Mouse (Mus musculus): Measurements from ENCODE around the gene Rfx8. TPM values are rescaled to one million over a fixed set of nuclear protein-coding genes. Genes with fewer than 3 reads are reported as not detected.
A peak's percentile ranks its signal among the peaks of the same experiment; 100 is the strongest.

Gene Rfx8
- total and polyA plus RNA-seq, 2 experiments = 0.04 to 0.09 TPM

GRCm38 (mm10) chr1:39649691-39650434 lies 70.9 kb downstream of the Rfx8 start:
- H3K4me3 ChIP-seq (ENCODE audit: insufficient read depth, low read depth, low read length) = peak overlapping the region; percentile 25; the same call in 1 of the 2 replicates
- H3K36me3 ChIP-seq (ENCODE audit: control insufficient read depth, insufficient read depth, low read length) = no peaks in the 10 kb centered on the region
- H3K27me3 ChIP-seq (ENCODE audit: control insufficient read depth, insufficient read depth, low read length) = peaks cover 10% of the 10 kb centered on the region
- no peak overlapping the region for H3K27ac ChIP-seq (replicated peaks; ENCODE audit: insufficient read depth, low read depth, low read length)
- no peaks in the 10 kb centered on the region for H3K4me1 ChIP-seq (ENCODE audit: control insufficient read depth, insufficient read depth, low read length)
- TF ChIP-seq CTCF (IDR thresholded peaks at IDR 0.05; ENCODE audit: low read depth, low read length) (no peak), POLR2A (IDR thresholded peaks at IDR 0.05; ENCODE audit: extremely low read depth, insufficient read depth, low read length) (no peak)
- WGBS = 30% methylated on average over 17 of the region's 17 CpGs
- no peak for DNase-seq (ENCODE audit: extremely low read depth, low read depth, low spot score)
- no peaks in the 10 kb centered on the region for H3K79me2 ChIP-seq (ENCODE audit: control insufficient read depth, insufficient read depth, low read length)
- H3K9ac ChIP-seq (ENCODE audit: low read depth, low read length) = no peak overlapping the region

DNA sequence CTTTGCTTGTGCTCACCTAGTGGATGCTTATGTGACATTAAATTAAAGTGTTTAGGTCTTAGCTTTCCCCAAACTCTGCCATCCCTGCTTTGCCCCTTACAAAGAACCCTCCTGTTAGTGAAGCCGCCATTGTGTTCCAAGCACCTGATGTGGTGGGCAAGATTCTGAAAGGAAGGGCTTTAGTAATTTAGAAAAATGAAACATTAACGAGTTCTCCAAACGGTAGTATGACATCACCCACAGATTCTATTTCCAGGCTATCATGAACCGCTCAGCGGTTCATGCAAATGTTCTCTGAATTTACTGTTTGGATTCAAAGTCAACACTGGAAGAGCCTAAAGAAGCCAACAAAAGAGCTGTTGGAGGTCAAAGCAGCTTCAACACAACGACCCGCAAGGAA lies 72.2 kb downstream of the Rfx8 start:
- no peak overlapping the region for H3K27ac ChIP-seq (replicated peaks; ENCODE audit: insufficient read depth, low read depth, low read length)
- H3K4me1 ChIP-seq (ENCODE audit: control insufficient read depth, insufficient read depth, low read length) = no peaks in the 10 kb centered on the region
- H3K4me3 ChIP-seq (ENCODE audit: insufficient read depth, low read depth, low read length) = no peak overlapping the region
- TF ChIP-seq POLR2A (IDR thresholded peaks at IDR 0.05; ENCODE audit: extremely low read depth, insufficient read depth, low read length) (no peak), CTCF (IDR thresholded peaks at IDR 0.05; ENCODE audit: low read depth, low read length) (no peak)
- no peak for DNase-seq (ENCODE audit: extremely low read depth, low read depth, low spot score)
- WGBS = 89% methylated on average over 7 of the region's 7 CpGs
- H3K36me3 ChIP-seq (ENCODE audit: control insufficient read depth, insufficient read depth, low read length) = no peaks in the 10 kb centered on the region
- H3K79me2 ChIP-seq (ENCODE audit: control insufficient read depth, insufficient read depth, low read length) = no peaks in the 10 kb centered on the region
- H3K9ac ChIP-seq (ENCODE audit: low read depth, low read length) = no peak overlapping the region
- peaks cover 10% of the 10 kb centered on the region for H3K27me3 ChIP-seq (ENCODE audit: control insufficient read depth, insufficient read depth, low read length)

DNA sequence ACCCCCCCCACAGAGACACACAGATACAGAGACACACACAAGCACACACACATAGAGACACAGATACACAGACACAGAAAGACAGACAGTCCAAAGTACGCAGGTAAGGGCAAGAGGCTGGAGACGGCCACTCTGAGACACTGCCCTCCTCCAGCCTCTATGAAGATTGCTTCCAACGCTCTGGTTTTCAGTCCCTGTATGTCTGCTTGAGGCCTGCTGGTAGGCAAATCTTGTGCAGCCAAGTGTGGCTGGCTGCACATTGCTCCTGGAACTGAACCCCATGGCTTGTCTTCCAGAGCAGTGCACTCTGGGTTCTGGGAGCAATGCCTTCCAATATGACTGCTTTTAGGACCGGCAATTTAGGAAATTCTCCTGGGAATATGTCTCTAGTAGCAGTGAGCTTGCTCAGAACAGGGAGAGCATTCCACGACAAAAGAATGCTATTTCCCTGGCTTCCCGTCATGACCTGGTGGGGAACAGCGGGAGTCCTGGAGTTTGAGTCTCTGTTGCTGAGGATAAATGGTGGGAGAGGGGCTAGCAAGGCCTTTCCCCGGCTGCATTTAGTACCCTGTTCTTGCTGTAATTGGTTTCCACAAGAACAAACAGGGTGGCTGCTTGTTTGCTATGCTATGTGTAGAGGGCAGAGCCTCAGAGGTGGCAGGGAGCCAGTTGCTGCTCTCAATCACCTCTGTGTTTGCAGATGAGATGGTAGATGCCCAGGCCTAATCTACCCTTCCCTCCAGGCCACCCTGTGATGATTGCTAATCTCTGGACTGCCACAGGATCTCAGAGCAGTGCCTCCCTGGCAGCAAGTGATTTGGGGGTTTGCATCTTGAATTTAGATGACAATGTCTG lies 74.7 kb downstream of the Rfx8 start:
- Histone ChIP-seq H3K4me1 (ENCODE audit: control insufficient read depth, insufficient read depth, low read length) (no peaks in the 10 kb centered on the region), H3K9ac (ENCODE audit: low read depth, low read length) (no peak overlapping the region), H3K79me2 (ENCODE audit: control insufficient read depth, insufficient read depth, low read length) (no peaks in the 10 kb centered on the region), H3K4me3 (ENCODE audit: insufficient read depth, low read depth, low read length) (no peak overlapping the region), H3K27me3 (ENCODE audit: control insufficient read depth, insufficient read depth, low read length) (peaks cover 10% of the 10 kb centered on the region), H3K27ac (replicated peaks; ENCODE audit: insufficient read depth, low read depth, low read length) (no peak overlapping the region), H3K36me3 (ENCODE audit: control insufficient read depth, insufficient read depth, low read length) (no peaks in the 10 kb centered on the region)
- TF ChIP-seq CTCF (IDR thresholded peaks at IDR 0.05; ENCODE audit: low read depth, low read length) (no peak), POLR2A (IDR thresholded peaks at IDR 0.05; ENCODE audit: extremely low read depth, insufficient read depth, low read length) (no peak)
- no peak for DNase-seq (ENCODE audit: extremely low read depth, low read depth, low spot score)
- WGBS = 61% methylated on average over 8 of the region's 8 CpGs

GRCm38 (mm10) chr1:39644333-39644732 lies 76.5 kb downstream of the Rfx8 start:
- H3K4me3 ChIP-seq (ENCODE audit: insufficient read depth, low read depth, low read length) = no peak overlapping the region

GRCm38 (mm10) chr1:39641667-39642066 lies 79.1 kb downstream of the Rfx8 start:
- 88% methylated on average over 7 of the region's 7 CpGs for whole genome bisulfite sequencing
- H3K79me2 ChIP-seq (ENCODE audit: control insufficient read depth, insufficient read depth, low read length) = no peaks in the 10 kb centered on the region
- no peak overlapping the region for H3K9ac ChIP-seq (ENCODE audit: low read depth, low read length)
- peaks cover 4% of the 10 kb centered on the region; the same call in 1 of the 2 replicates for H3K27me3 ChIP-seq (ENCODE audit: control insufficient read depth, insufficient read depth, low read length)
- TF ChIP-seq POLR2A (IDR thresholded peaks at IDR 0.05; ENCODE audit: extremely low read depth, insufficient read depth, low read length) (no peak), CTCF (IDR thresholded peaks at IDR 0.05; ENCODE audit: low read depth, low read length) (peak; percentile 24; the same call in 1 of the 2 replicates)
- no peak overlapping the region for H3K4me3 ChIP-seq (ENCODE audit: insufficient read depth, low read depth, low read length)
- no peak overlapping the region for H3K27ac ChIP-seq (replicated peaks; ENCODE audit: insufficient read depth, low read depth, low read length)
- no peaks in the 10 kb centered on the region for H3K4me1 ChIP-seq (ENCODE audit: control insufficient read depth, insufficient read depth, low read length)
- DNase-seq (ENCODE audit: extremely low read depth, low read depth, low spot score) = no peak
- H3K36me3 ChIP-seq (ENCODE audit: control insufficient read depth, insufficient read depth, low read length) = no peaks in the 10 kb centered on the region

More at GRCm38 (mm10) chr1:39644333-39644732, 76.5 kb downstream of the Rfx8 start:
- no peaks in the 10 kb centered on the region for H3K36me3 ChIP-seq (ENCODE audit: control insufficient read depth, insufficient read depth, low read length)
- H3K27ac ChIP-seq (replicated peaks; ENCODE audit: insufficient read depth, low read depth, low read length) = no peak overlapping the region
- no peaks in the 10 kb centered on the region for H3K79me2 ChIP-seq (ENCODE audit: control insufficient read depth, insufficient read depth, low read length)
- H3K9ac ChIP-seq (ENCODE audit: low read depth, low read length) = no peak overlapping the region
- no peaks in the 10 kb centered on the region; the same call in 1 of the 2 replicates for H3K27me3 ChIP-seq (ENCODE audit: control insufficient read depth, insufficient read depth, low read length)
- H3K4me1 ChIP-seq (ENCODE audit: control insufficient read depth, insufficient read depth, low read length) = no peaks in the 10 kb centered on the region
- 61% methylated on average over 1 of the region's 1 CpGs for WGBS
- no peak for TF ChIP-seq POLR2A (IDR thresholded peaks at IDR 0.05; ENCODE audit: extremely low read depth, insufficient read depth, low read length)
- TF ChIP-seq CTCF (IDR thresholded peaks at IDR 0.05; ENCODE audit: low read depth, low read length) = no peak
- DNase-seq (ENCODE audit: extremely low read depth, low read depth, low spot score) = no peak

All from liver, adult 2 months (tissue).